Mouse (Mus musculus) cerebellum, adult 2 months (tissue): ENCODE measurements around the gene Adat1. TPM values are rescaled to one million over a fixed set of nuclear protein-coding genes. Genes with fewer than 3 reads are reported as not detected.
A peak's percentile ranks its signal among the peaks of the same experiment; 100 is the strongest.

Experiments used
- DNase-seq, 2 experiments: peaks; one replicate each; pipeline ENCODE4 v3.0.0; 2021
- H3K27ac ChIP-seq: fragments of 200-500 bp; 2 replicates; pipeline ENCODE4 v1.5.1; 2012; ENCODE audit warnings: low read length, control low read depth, inconsistent platforms; ENCODE audit not compliant: insufficient read depth
- H3K27me3 ChIP-seq: fragments of 200-500 bp; 2 replicates; pipeline ENCODE4 v1.6.1; 2012; ENCODE audit warnings: inconsistent platforms, mild to moderate bottlenecking, low read length, moderate library complexity; ENCODE audit not compliant: control insufficient read depth, insufficient read depth
- H3K4me1 ChIP-seq: fragments of 200-500 bp; 2 replicates; pipeline ENCODE4 v1.6.1; 2011; ENCODE audit warnings: low read length; ENCODE audit not compliant: control insufficient read depth, insufficient read depth
- H3K4me3 ChIP-seq: fragments of 200-500 bp; replicated peaks from 2 replicates; pipeline ENCODE3; 2011; ENCODE audit warnings: mild to moderate bottlenecking, low read depth, low read length, control low read depth; ENCODE audit not compliant: insufficient read depth
- CTCF ChIP-seq: fragments of 200-500 bp; IDR thresholded peaks from 2 replicates; pipeline ENCODE4 v1.5.1; 2011; ENCODE audit warnings: low read depth, mild to moderate bottlenecking, control low read depth, low read length, moderate library complexity, borderline replicate concordance; ENCODE audit not compliant: insufficient read depth
- POLR2A ChIP-seq: fragments of 200-500 bp; IDR thresholded peaks from 2 replicates; pipeline ENCODE4 v1.6.1; 2011; ENCODE audit warnings: low read length, control low read depth, borderline replicate concordance; ENCODE audit not compliant: insufficient read depth
- WGBS: fragments of 180-500 bp; shearing (Covaris S2); methylation state at CpG from one replicate; pipeline ENCODE4 v1.1.7; 2018; 5-methylcytosine and 5-hydroxymethylcytosine counted together
- polyA plus RNA-seq: library from polyadenylated mRNA; depleted of rRNA; stranded (reverse); fragments of >200 nt; gene quantifications from 2 replicates; pipeline ENCODE4 v1.2.3, GENCODE M21; 2012

The Adat1 gene
- polyA plus RNA-seq, 1 experiment = 9.4 TPM

GRCm38 (mm10) chr8:111957231-111957630 is 34.9 kb downstream of the Adat1 start:
- 82% methylated on average over 2 of the region's 2 CpGs for WGBS
- H3K27me3 ChIP-seq = no peaks in the 10 kb centered on the region

GRCm38 (mm10) chr8:111955879-111956278 is 36.2 kb downstream of the Adat1 start:
- no peak for DNase-seq
- Histone ChIP-seq H3K4me1 (peaks cover 24% of the 10 kb centered on the region), H3K4me3 (no peak overlapping the region), H3K27ac (no peak overlapping the region), H3K27me3 (no peaks in the 10 kb centered on the region)
- TF ChIP-seq CTCF (no peak), POLR2A (no peak)
- whole genome bisulfite sequencing = 52% methylated on average over 5 of the region's 5 CpGs

More at GRCm38 (mm10) chr8:111957231-111957630, 34.9 kb downstream of the Adat1 start:
- TF ChIP-seq CTCF (no peak), POLR2A (no peak)
- Histone ChIP-seq H3K4me3 (no peak overlapping the region), H3K4me1 (peaks cover 13% of the 10 kb centered on the region), H3K27ac (no peak overlapping the region)
- DNase-seq = peak; percentile 49 to 53

- no peak overlapping the region for H3K27ac ChIP-seq
- 85% methylated on average over 4 of the region's 4 CpGs for WGBS
- H3K4me1 ChIP-seq = peaks cover 24% of the 10 kb centered on the region
- TF ChIP-seq CTCF (no peak), POLR2A (no peak)
- DNase-seq = no peak
- no peaks in the 10 kb centered on the region for H3K27me3 ChIP-seq
- H3K4me3 ChIP-seq = no peak overlapping the region
These were observed 37.1 kb downstream of the Adat1 start for GRCm38 (mm10) chr8:111954844-111955594.

- 8% methylated on average over 5 of the region's 5 CpGs for WGBS
- peak overlapping the region; percentile 92 for H3K27ac ChIP-seq
- no peaks in the 10 kb centered on the region for H3K27me3 ChIP-seq
- TF ChIP-seq CTCF = no peak
- no peak for TF ChIP-seq POLR2A
- no peak overlapping the region for H3K4me3 ChIP-seq
- H3K4me1 ChIP-seq = peaks cover 40% of the 10 kb centered on the region
- peak; percentile 74 to 85 for DNase-seq
These were observed 40.2 kb downstream of the Adat1 start for GRCm38 (mm10) chr8:111951936-111952335.

- peak in 1 of 2 experiments; percentile 37 for DNase-seq
- 78% methylated on average over 7 of the region's 7 CpGs for WGBS
These were observed 40.8 kb downstream of the Adat1 start for GRCm38 (mm10) chr8:111951317-111951716.

GRCm38 (mm10) chr8:111950846-111951245 is 41.3 kb downstream of the Adat1 start:
- Histone ChIP-seq H3K27ac (no peak overlapping the region), H3K27me3 (no peaks in the 10 kb centered on the region), H3K4me3 (no peak overlapping the region), H3K4me1 (peaks cover 39% of the 10 kb centered on the region)
- WGBS = 96% methylated on average over 3 of the region's 3 CpGs
- no peak for DNase-seq
- TF ChIP-seq CTCF = no peak
- TF ChIP-seq POLR2A = no peak

More at GRCm38 (mm10) chr8:111951317-111951716, 40.8 kb downstream of the Adat1 start:
- peak overlapping the region; percentile 92 for H3K27ac ChIP-seq
- no peak overlapping the region for H3K4me3 ChIP-seq
- H3K27me3 ChIP-seq = no peaks in the 10 kb centered on the region
- no peak for TF ChIP-seq POLR2A
- no peak for TF ChIP-seq CTCF
- H3K4me1 ChIP-seq = peaks cover 39% of the 10 kb centered on the region

- Histone ChIP-seq H3K27ac (peak overlapping the region; percentile 86), H3K4me3 (no peak overlapping the region), H3K4me1 (peaks cover 39% of the 10 kb centered on the region), H3K27me3 (no peaks in the 10 kb centered on the region)
- DNase-seq = peak; percentile 70 to 81
- WGBS = 25% methylated on average over 8 of the region's 8 CpGs
- TF ChIP-seq CTCF (no peak), POLR2A (no peak)
These were observed 44.1 kb downstream of the Adat1 start for GRCm38 (mm10) chr8:111947954-111948353.

- Histone ChIP-seq H3K27ac (peak overlapping the region; percentile 86), H3K4me3 (no peak overlapping the region), H3K4me1 (peaks cover 36% of the 10 kb centered on the region), H3K27me3 (no peaks in the 10 kb centered on the region)
- no peak for DNase-seq
- TF ChIP-seq POLR2A (no peak), CTCF (no peak)
- WGBS = 89% methylated on average over 2 of the region's 2 CpGs
These were observed 45.0 kb downstream of the Adat1 start for GRCm38 (mm10) chr8:111947144-111947543.
